ENCODE assay signal across 10 mouse cellular contexts in the genomic region with DNA sequence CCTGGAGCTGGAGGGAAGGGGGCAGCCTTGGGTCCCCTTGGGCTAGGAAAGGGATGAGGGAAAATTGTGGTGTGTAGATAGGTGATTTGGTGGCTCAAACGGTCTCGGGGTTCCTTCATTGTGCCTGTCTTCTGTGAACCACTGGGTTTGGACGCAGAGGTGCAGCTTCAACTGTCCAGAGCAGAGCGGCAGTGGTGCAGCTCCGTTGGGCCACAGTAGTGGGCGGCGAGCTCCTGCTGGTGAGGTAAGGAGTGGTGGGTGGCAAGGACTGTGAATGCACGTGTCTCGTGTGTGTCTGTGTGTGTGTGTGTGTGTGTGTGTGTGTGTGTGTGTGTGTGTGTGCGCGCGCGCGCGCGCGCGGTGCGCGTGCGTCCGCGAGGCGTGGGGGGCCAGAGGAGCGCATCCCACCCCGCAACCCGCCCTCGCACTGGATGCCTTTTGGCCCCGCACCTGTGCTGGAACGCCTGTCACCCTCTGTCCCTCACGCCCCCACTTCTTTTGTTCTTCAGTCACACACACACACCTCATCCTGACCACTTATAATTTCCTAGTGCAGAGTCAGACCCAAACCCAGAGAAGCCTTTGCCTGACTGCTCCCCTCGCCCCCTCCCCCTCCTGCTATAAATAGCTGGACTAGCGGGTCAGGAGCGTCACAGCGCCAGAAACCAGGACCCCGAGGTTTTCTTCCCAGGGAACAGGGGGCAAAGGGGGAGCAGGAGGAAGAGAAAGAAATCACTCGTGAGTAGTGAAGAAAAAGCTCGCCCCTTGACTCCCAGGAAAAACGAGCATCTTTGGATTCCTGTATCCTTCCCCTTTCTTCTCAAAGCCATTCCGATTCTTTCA. TPM values are rescaled to one million over a fixed set of nuclear protein-coding genes. Genes with fewer than 3 reads are reported as not detected.
DNase-seq lines count a peak whose midpoint lies in the region; ATAC-seq and TF ChIP-seq lines count a peak whose summit lies in the region.
"Had no signal": no experiment of that assay in that cellular context is flagged by ENCODE, and none has a peak within 500 bp of the region (broad histone marks: within the 10 kb centered on the region; RNA-seq: fewer than 3 reads in every experiment).

No protein-coding gene starts in this region.

- H3K9ac ChIP-seq in forebrain, embryonic 15.5 days (replicated peaks): peak overlapping the region; percentile 84
- peak overlapping the region; percentile 71 for H3K9ac ChIP-seq in midbrain, embryonic 11.5 days (ENCODE audit: low read length)

- peak overlapping the region; percentile 86 for H3K4me2 ChIP-seq in forebrain, embryonic 15.5 days (replicated peaks)
- peak overlapping the region; percentile 73 for H3K4me2 ChIP-seq in midbrain, embryonic 11.5 days

- ATAC-seq in forebrain, embryonic 15.5 days (replicated peaks): peak; percentile 80
- ATAC-seq in midbrain, embryonic 11.5 days (ENCODE audit: low FRiP score): peak; percentile 87

- peaks cover 15% of the 10 kb centered on the region; the same call in 1 of the 2 replicates for H3K4me1 ChIP-seq in heart, embryonic 10.5 days
- H3K4me1 ChIP-seq in forebrain, embryonic 15.5 days: peaks cover 10% of the 10 kb centered on the region; the same call in 1 of the 2 replicates
- peaks cover 4% of the 10 kb centered on the region for H3K4me1 ChIP-seq in midbrain, embryonic 11.5 days (ENCODE audit: control insufficient read depth, insufficient read depth, low read length)

- no peaks in the 10 kb centered on the region for H3K36me3 ChIP-seq in heart, embryonic 10.5 days
- H3K36me3 ChIP-seq in forebrain, embryonic 15.5 days: no peaks in the 10 kb centered on the region
- no peaks in the 10 kb centered on the region for H3K36me3 ChIP-seq in midbrain, embryonic 11.5 days (ENCODE audit: control insufficient read depth, insufficient read depth, low read length)

- peak; percentile 76 for DNase-seq in heart, embryonic 10.5 days (ENCODE audit: low spot score)
- no peak for DNase-seq in heart, postnatal 36 days
- peak; percentile 71 for DNase-seq in cerebellum, adult 11 months
- DNase-seq in layer of hippocampus, adult 2 months (ENCODE audit: low spot score in 2 of 2): peak; percentile 51 to 63
- peak; percentile 96 for DNase-seq in midbrain, embryonic 11.5 days (ENCODE audit: low spot score, missing footprints)
- peak; percentile 6 for DNase-seq in yolk sac, embryonic 10.5 days (ENCODE audit: low spot score)
- DNase-seq in ovary, postnatal 14 days (ENCODE audit: low spot score): no peak

- H3K9me3 ChIP-seq in heart, embryonic 10.5 days: no peaks in the 10 kb centered on the region
- H3K9me3 ChIP-seq in forebrain, embryonic 15.5 days: no peaks in the 10 kb centered on the region
- no peaks in the 10 kb centered on the region for H3K9me3 ChIP-seq in midbrain, embryonic 11.5 days (ENCODE audit: control insufficient read depth, low read length)

- intact Hi-C loops in heart, postnatal 36 days (cut with DNase I): loop anchor here (5.0 to 10.0 kb wide), 3 partner anchors 175 to 1555 kb away; partner anchors contain the start of gene Gabra1

- peak overlapping the region; percentile 65 for H3K4me3 ChIP-seq in heart, embryonic 10.5 days
- H3K4me3 ChIP-seq in forebrain, embryonic 15.5 days: peak overlapping the region; percentile 83
- H3K4me3 ChIP-seq in layer of hippocampus, adult 2 months: peak overlapping the region; percentile 77
- peak overlapping the region; percentile 55 for H3K4me3 ChIP-seq in midbrain, embryonic 11.5 days (ENCODE audit: low read depth, low read length)

- WGBS in heart, embryonic 10.5 days: under 1% methylated on average over 20 of the region's 40 CpGs
- 2% methylated on average over 23 of the region's 40 CpGs for WGBS in forebrain, embryonic 15.5 days
- under 1% methylated on average over 38 of the region's 40 CpGs for WGBS in midbrain, embryonic 11.5 days

- peaks cover 18% of the 10 kb centered on the region; the same call in 1 of the 2 replicates for H3K27me3 ChIP-seq in heart, embryonic 10.5 days (ENCODE audit: insufficient read depth, poor library complexity, severe bottlenecking)
- H3K27me3 ChIP-seq in forebrain, embryonic 15.5 days: no peaks in the 10 kb centered on the region
- no peaks in the 10 kb centered on the region for H3K27me3 ChIP-seq in midbrain, embryonic 11.5 days (ENCODE audit: control insufficient read depth, insufficient read depth, low read length)
- H3K27me3 ChIP-seq: CH12.LX had no signal

- no peak for TF ChIP-seq CTCF in layer of hippocampus, adult 2 months (conservative IDR thresholded peaks at IDR 0.05)

- peak overlapping the region; percentile 68 for H3K27ac ChIP-seq in heart, embryonic 10.5 days
- H3K27ac ChIP-seq in forebrain, embryonic 15.5 days (replicated peaks): peak overlapping the region; percentile 90
- peak overlapping the region; percentile 99 for H3K27ac ChIP-seq in layer of hippocampus, adult 2 months
- H3K27ac ChIP-seq in midbrain, embryonic 11.5 days (ENCODE audit: low read depth, low read length): peak overlapping the region; percentile 20; the same call in 1 of the 2 replicates

RNA-seq across cellular contexts. Expression of gene Gabrb2, which starts 0.5 kb away (rescaled TPM):
- polyA plus RNA-seq in heart, embryonic 10.5 days (2016; fragmentation: Nextera tagmentation; extraction: Ambion mirVana): 0.45 and 2.4 TPM in 2 replicates
- 1 to 10 TPM in 1 of 2 experiments, under 1 TPM in 1; 0.61 to 2.2 TPM for total RNA-seq in heart, postnatal 36 days (2021)
- 18.9 and 21.8 TPM in 2 replicates for polyA plus RNA-seq in forebrain, embryonic 15.5 days (2015; fragmentation: Nextera tagmentation; extraction: Ambion mirVana)
- 100 to 1,000 TPM; 145 to 156 TPM for total RNA-seq in layer of hippocampus, adult 2 months (2021)
- 11.2 and 14.2 TPM in 2 replicates for polyA plus RNA-seq in midbrain, embryonic 11.5 days (2014; fragmentation: Nextera tagmentation; extraction: Ambion mirVana)
- total RNA-seq: CH12.LX had no signal
- polyA plus RNA-seq: large intestine, adult 2 months had no signal

Comparison
In these comparisons a context has a peak if more than half of its experiments do, and no peak if none do; other contexts are left out.
1. DNase-seq: peak in heart, embryonic 10.5 days (single experiment), cerebellum, adult 11 months (single experiment), layer of hippocampus, adult 2 months (2 of 2), midbrain, embryonic 11.5 days (single experiment) and yolk sac, embryonic 10.5 days (single experiment); none in heart, postnatal 36 days (0 of 2) and ovary, postnatal 14 days (single experiment).
2. H3K27ac ChIP-seq: peak in every context shown above with its lines; median percentile 99 in layer of hippocampus, adult 2 months; 90 in forebrain, embryonic 15.5 days; 68 in heart, embryonic 10.5 days; 20 in midbrain, embryonic 11.5 days.
3. Peak in every context shown above with its lines, with median percentiles within 50 percentile points of each other: H3K4me3 ChIP-seq.